Mouse (Mus musculus) cerebellum, adult 2 months (tissue): ENCODE measurements around the gene Htatip2. TPM values are rescaled to one million over a fixed set of nuclear protein-coding genes. Genes with fewer than 3 reads are reported as not detected.

ENCODE experiments used
- DNase-seq, 2 experiments: peaks; one replicate each; pipeline ENCODE4 v3.0.0; 2021
- H3K27ac ChIP-seq: fragments of 200-500 bp; 2 replicates; pipeline ENCODE4 v1.5.1; 2012; ENCODE audit warnings: low read length, control low read depth, inconsistent platforms; ENCODE audit not compliant: insufficient read depth
- H3K27me3 ChIP-seq: fragments of 200-500 bp; 2 replicates; pipeline ENCODE4 v1.6.1; 2012; ENCODE audit warnings: inconsistent platforms, mild to moderate bottlenecking, low read length, moderate library complexity; ENCODE audit not compliant: control insufficient read depth, insufficient read depth
- H3K4me1 ChIP-seq: fragments of 200-500 bp; 2 replicates; pipeline ENCODE4 v1.6.1; 2011; ENCODE audit warnings: low read length; ENCODE audit not compliant: control insufficient read depth, insufficient read depth
- H3K4me3 ChIP-seq: fragments of 200-500 bp; replicated peaks from 2 replicates; pipeline ENCODE3; 2011; ENCODE audit warnings: mild to moderate bottlenecking, low read depth, low read length, control low read depth; ENCODE audit not compliant: insufficient read depth
- CTCF ChIP-seq: fragments of 200-500 bp; IDR thresholded peaks from 2 replicates; pipeline ENCODE4 v1.5.1; 2011; ENCODE audit warnings: low read depth, mild to moderate bottlenecking, control low read depth, low read length, moderate library complexity, borderline replicate concordance; ENCODE audit not compliant: insufficient read depth
- POLR2A ChIP-seq: fragments of 200-500 bp; IDR thresholded peaks from 2 replicates; pipeline ENCODE4 v1.6.1; 2011; ENCODE audit warnings: low read length, control low read depth, borderline replicate concordance; ENCODE audit not compliant: insufficient read depth
- WGBS: fragments of 180-500 bp; shearing (Covaris S2); methylation state at CpG from one replicate; pipeline ENCODE4 v1.1.7; 2018; 5-methylcytosine and 5-hydroxymethylcytosine counted together
- polyA plus RNA-seq: library from polyadenylated mRNA; depleted of rRNA; stranded (reverse); fragments of >200 nt; gene quantifications from 2 replicates; pipeline ENCODE4 v1.2.3, GENCODE M21; 2012; rRNA removed

Gene Htatip2
- polyA plus RNA-seq, 1 experiment: 6.6 TPM

- H3K4me1 ChIP-seq: no peaks in the 10 kb centered on the region
- no peak for DNase-seq
- no peaks in the 10 kb centered on the region for H3K27me3 ChIP-seq
- H3K4me3 ChIP-seq: no peak overlapping the region
- no peak for TF ChIP-seq CTCF
- TF ChIP-seq POLR2A: no peak
- H3K27ac ChIP-seq: no peak overlapping the region
- 96% methylated on average over 6 of the region's 6 CpGs for WGBS
These were observed 50.2 kb downstream of the Htatip2 start for GRCm38 (mm10) chr7:49809100-49809499.

- no peak for TF ChIP-seq CTCF
- TF ChIP-seq POLR2A: no peak
- H3K4me1 ChIP-seq: no peaks in the 10 kb centered on the region
- H3K27ac ChIP-seq: no peak overlapping the region
- WGBS: 93% methylated on average over 3 of the region's 3 CpGs
- H3K27me3 ChIP-seq: no peaks in the 10 kb centered on the region
- H3K4me3 ChIP-seq: no peak overlapping the region
- DNase-seq: no peak
These were observed 50.6 kb downstream of the Htatip2 start for GRCm38 (mm10) chr7:49809562-49809961.

GRCm38 (mm10) chr7:49811346-49811745 lies 52.4 kb downstream of the Htatip2 start:
- Histone ChIP-seq H3K4me1 (no peaks in the 10 kb centered on the region), H3K4me3 (no peak overlapping the region), H3K27ac (no peak overlapping the region), H3K27me3 (no peaks in the 10 kb centered on the region)
- DNase-seq: no peak
- 54% methylated on average over 4 of the region's 4 CpGs for WGBS
- TF ChIP-seq CTCF (0 out of 2 replicates have a peak, but pooled peaks have one; percentile 8), POLR2A (no peak)

GRCm38 (mm10) chr7:49819393-49819792 lies 60.5 kb downstream of the Htatip2 start:
- no peaks in the 10 kb centered on the region for H3K4me1 ChIP-seq
- TF ChIP-seq POLR2A: no peak
- TF ChIP-seq CTCF: no peak
- no peak overlapping the region for H3K27ac ChIP-seq
- no peaks in the 10 kb centered on the region for H3K27me3 ChIP-seq
- 36% methylated on average over 4 of the region's 4 CpGs for WGBS
- no peak overlapping the region for H3K4me3 ChIP-seq
- no peak for DNase-seq

GRCm38 (mm10) chr7:49821370-49821769 lies 62.5 kb downstream of the Htatip2 start:
- Histone ChIP-seq H3K4me3 (no peak overlapping the region), H3K27me3 (no peaks in the 10 kb centered on the region), H3K4me1 (no peaks in the 10 kb centered on the region), H3K27ac (no peak overlapping the region)
- DNase-seq: no peak
- 94% methylated on average over 1 of the region's 1 CpGs for WGBS
- TF ChIP-seq CTCF: no peak
- TF ChIP-seq POLR2A: no peak

- H3K4me1 ChIP-seq: no peaks in the 10 kb centered on the region
- no peaks in the 10 kb centered on the region for H3K27me3 ChIP-seq
- no peak overlapping the region for H3K27ac ChIP-seq
- no peak for TF ChIP-seq POLR2A
- TF ChIP-seq CTCF: no peak
- WGBS: 86% methylated on average over 2 of the region's 2 CpGs
- DNase-seq: no peak
- H3K4me3 ChIP-seq: no peak overlapping the region
These were observed 63.1 kb downstream of the Htatip2 start for GRCm38 (mm10) chr7:49822028-49822427.

Other genes starting within 250 kb of the Htatip2 start
- not detected in 2 replicates for gene Dbx1, start 122.3 kb upstream of the Htatip2 start, polyA plus RNA-seq
- gene Prmt3, start 19.2 kb downstream of the Htatip2 start, polyA plus RNA-seq: 28.1 and 31.1 TPM in 2 replicates
- 49.4 and 71.8 TPM in 2 replicates for gene Slc6a5, start 151.0 kb downstream of the Htatip2 start, polyA plus RNA-seq
- 31.6 and 31.9 TPM in 2 replicates for gene Nell1, start 215.7 kb downstream of the Htatip2 start, polyA plus RNA-seq